Mouse (Mus musculus) monocyte, adult 2 months (primary cell): ENCODE measurements around the gene Lrch1.
A peak's percentile ranks its signal among the peaks of the same experiment; 100 is the strongest.

Experiments
- DNase-seq, 2 experiments: peaks; one replicate each; pipeline ENCODE4 v3.0.0; 2022; ENCODE audit warnings: low spot score in 2 of 2, low read depth in 1 of 2

Lrch1 gene

GRCm38 (mm10) chr14:74853759-74854100 is 93.9 kb downstream of the Lrch1 start:
- no peak for DNase-seq

- no peak for DNase-seq
Observed at GRCm38 (mm10) chr14:74852965-74853758, 94.5 kb downstream of the Lrch1 start.

- no peak for DNase-seq
Observed at GRCm38 (mm10) chr14:74851866-74852265, 95.8 kb downstream of the Lrch1 start.

DNA sequence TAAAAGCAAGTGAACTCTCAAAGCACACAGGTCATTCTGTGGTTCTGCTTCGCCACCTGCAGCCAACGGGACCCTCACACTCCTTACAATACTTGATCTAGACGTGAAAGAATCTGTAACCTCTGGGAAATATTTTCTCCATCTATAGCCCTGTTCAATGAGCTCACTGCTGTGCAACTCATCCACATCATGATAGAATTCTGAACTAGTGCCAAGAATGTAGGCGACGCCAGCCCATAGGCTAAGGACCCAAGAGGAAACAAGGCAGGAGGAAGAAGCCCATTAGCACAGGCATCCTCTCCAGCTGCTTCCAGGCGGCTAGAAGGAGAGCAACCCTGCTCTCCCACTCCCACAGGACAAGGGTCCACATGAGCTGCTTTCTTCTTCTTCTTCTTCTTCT is 98.7 kb downstream of the Lrch1 start:
- DNase-seq: no peak

- DNase-seq: no peak
Observed at GRCm38 (mm10) chr14:74848224-74848623, 99.5 kb downstream of the Lrch1 start.

- DNase-seq: peak in 1 of 2 experiments; percentile 45
Observed at GRCm38 (mm10) chr14:74847311-74848133, 100.2 kb downstream of the Lrch1 start.

- DNase-seq: no peak
Observed at GRCm38 (mm10) chr14:74846668-74847067, 101.0 kb downstream of the Lrch1 start.

GRCm38 (mm10) chr14:74845661-74846274 is 101.9 kb downstream of the Lrch1 start:
- no peak for DNase-seq

GRCm38 (mm10) chr14:74841708-74842107 is 106.0 kb downstream of the Lrch1 start:
- no peak for DNase-seq

DNA sequence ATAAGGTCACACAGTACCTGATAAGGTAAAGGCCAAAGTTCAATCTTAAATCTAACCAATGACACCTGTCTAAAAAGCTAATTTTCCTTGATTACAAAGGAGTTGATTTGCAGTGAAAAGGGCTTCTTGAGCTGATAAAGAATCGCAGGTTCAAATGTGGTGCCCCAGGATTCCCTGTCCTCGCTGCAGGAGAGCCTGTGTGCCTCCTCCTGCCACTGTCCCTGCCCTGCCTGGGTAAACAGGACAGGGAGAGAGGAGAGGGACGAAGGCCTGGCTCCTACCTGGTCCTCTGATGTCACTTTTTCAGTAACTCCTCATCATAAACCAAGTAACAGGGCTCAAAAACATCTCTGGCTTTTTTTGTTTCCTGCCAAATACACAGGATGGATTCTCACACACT is 106.4 kb downstream of the Lrch1 start:
- no peak for DNase-seq

- DNase-seq: no peak
Observed at GRCm38 (mm10) chr14:74840820-74841219, 106.9 kb downstream of the Lrch1 start.

GRCm38 (mm10) chr14:74840328-74840727 is 107.3 kb downstream of the Lrch1 start:
- DNase-seq: no peak

GRCm38 (mm10) chr14:74838816-74839215 is 108.9 kb downstream of the Lrch1 start:
- DNase-seq: no peak

GRCm38 (mm10) chr14:74835010-74835409 is 112.7 kb downstream of the Lrch1 start:
- no peak for DNase-seq

DNA sequence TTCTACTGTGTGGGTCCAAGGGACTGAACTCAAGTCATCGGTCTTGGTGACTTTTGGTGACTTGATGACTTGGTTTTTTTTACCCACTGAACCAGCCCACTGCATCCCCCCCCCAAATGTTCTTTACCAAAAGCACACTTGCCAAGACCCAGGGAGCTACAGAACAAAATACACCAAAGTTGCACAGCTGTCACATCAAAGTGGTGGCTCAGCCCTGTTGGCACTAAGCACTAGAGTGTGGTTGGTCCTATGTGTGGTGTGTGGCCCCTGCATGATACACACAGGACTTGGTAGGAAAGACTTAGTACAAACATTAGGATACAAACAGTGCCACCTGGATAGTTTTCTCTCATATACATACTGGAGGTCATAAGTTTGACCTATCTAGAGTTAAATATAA is 113.5 kb downstream of the Lrch1 start:
- DNase-seq: no peak

DNA sequence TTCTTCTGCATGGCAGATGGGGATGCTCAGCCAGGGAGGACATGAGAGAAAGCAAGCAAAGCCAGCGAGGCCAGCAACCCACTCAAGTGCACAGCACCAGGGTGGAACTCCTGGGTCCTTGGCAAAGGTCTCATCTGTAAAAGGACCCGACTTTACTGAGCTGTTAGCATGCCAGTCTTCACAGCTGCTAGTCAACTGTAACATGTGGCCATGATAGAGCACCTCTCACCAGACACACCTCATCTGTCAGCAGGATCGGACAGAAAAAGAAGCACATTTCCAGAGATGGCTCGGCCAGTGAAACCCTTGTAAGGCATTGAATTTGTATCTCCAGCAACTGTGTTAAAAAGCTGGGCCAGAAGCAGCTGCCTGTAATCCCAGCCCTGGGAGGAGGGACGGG is 116.0 kb downstream of the Lrch1 start:
- no peak for DNase-seq

- no peak for DNase-seq
Observed at GRCm38 (mm10) chr14:74831050-74831449, 116.6 kb downstream of the Lrch1 start.

DNA sequence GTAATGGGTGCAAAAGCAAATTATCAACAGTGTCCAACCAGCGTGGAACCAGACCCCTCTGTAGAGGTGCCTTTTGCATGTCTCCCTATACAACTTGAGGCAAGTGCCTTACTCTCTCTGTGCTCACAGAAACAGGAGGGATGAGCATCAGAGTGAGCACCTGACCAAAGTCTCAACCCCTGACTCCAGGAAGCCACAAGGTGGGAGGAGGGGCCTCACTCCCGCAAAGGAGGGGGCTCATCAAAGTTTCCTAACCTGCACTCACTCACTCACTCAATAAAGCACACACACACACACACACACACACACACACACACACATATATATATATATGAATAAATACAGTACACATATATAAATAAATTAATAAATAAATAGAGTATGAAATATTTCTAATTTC is 117.1 kb downstream of the Lrch1 start:
- DNase-seq: no peak

- DNase-seq: no peak
Observed at GRCm38 (mm10) chr14:74822757-74823680, 124.7 kb downstream of the Lrch1 start.

- no peak for DNase-seq
Observed at GRCm38 (mm10) chr14:74822048-74822447, 125.6 kb downstream of the Lrch1 start.
